Mouse (Mus musculus) megakaryocyte progenitor cell, adult 5-6 weeks (primary cell): ENCODE results near the gene Hpn. TPM values are rescaled to one million over a fixed set of nuclear protein-coding genes. Genes with fewer than 3 reads are reported as not detected.
A peak's percentile ranks its signal among the peaks of the same experiment; 100 is the strongest.

ENCODE experiments used
- ATAC-seq: replicated peaks from 2 replicates; pipeline ENCODE4 v1.8.0; 2016; ENCODE audit warnings: mild to moderate bottlenecking, moderate TSS enrichment, inconsistent platforms; ENCODE audit not compliant: poor library complexity
- total RNA-seq, 2 experiments: library from RNA; stranded (forward) in 1 of 2; stranded (reverse) in 1 of 2; fragments of 157-497, 149-512 nt in 1 of 2; fragments of 200-1000 nt in 1 of 2; gene quantifications; 2 replicates each; pipeline versions ENCODE4 v1.2.3 to v1.2.4; 2015 to 2017

The Hpn gene
- total RNA-seq, 2 experiments from 2014 or later = 1.1 to 8.7 TPM

- ATAC-seq = no peak
These were observed 1.3 kb downstream of the Hpn start for GRCm38 (mm10) chr7:31113800-31114199.

- no peak for ATAC-seq
These were observed 3.1 kb downstream of the Hpn start for GRCm38 (mm10) chr7:31112036-31112435.

GRCm38 (mm10) chr7:31110861-31111385 is 4.2 kb downstream of the Hpn start:
- ATAC-seq = peak; percentile 64

- ATAC-seq = no peak
These were observed 5.3 kb downstream of the Hpn start for GRCm38 (mm10) chr7:31109796-31110195.

- peak; percentile 16; the same call in 1 of the 2 replicates for ATAC-seq
These were observed 6.0 kb downstream of the Hpn start for GRCm38 (mm10) chr7:31109091-31109490.

- no peak for ATAC-seq
These were observed 7.3 kb downstream of the Hpn start for GRCm38 (mm10) chr7:31107781-31108180.

GRCm38 (mm10) chr7:31106166-31106565 is 8.9 kb downstream of the Hpn start:
- ATAC-seq = no peak

GRCm38 (mm10) chr7:31105061-31105768 is 9.9 kb downstream of the Hpn start:
- peak; percentile 38 for ATAC-seq

- no peak for ATAC-seq
These were observed 14.3 kb downstream of the Hpn start for GRCm38 (mm10) chr7:31100786-31101185.

- ATAC-seq = no peak
These were observed 15.5 kb downstream of the Hpn start for GRCm38 (mm10) chr7:31099612-31099982.

- no peak for ATAC-seq
These were observed 16.1 kb downstream of the Hpn start for GRCm38 (mm10) chr7:31098697-31099611.

GRCm38 (mm10) chr7:31097583-31098248 is 17.4 kb downstream of the Hpn start:
- ATAC-seq = peak; percentile 90

- peak; percentile 15; the same call in 1 of the 2 replicates for ATAC-seq
These were observed 18.1 kb downstream of the Hpn start for GRCm38 (mm10) chr7:31096892-31097564.

GRCm38 (mm10) chr7:31094774-31095501 is 20.2 kb downstream of the Hpn start:
- ATAC-seq = peak; percentile 18; the same call in 1 of the 2 replicates

GRCm38 (mm10) chr7:31089721-31090120 is 25.4 kb downstream of the Hpn start:
- peak; percentile 87 for ATAC-seq

- ATAC-seq = no peak
These were observed 26.9 kb downstream of the Hpn start for GRCm38 (mm10) chr7:31088206-31088605.

GRCm38 (mm10) chr7:31087262-31087661 is 27.8 kb downstream of the Hpn start:
- no peak for ATAC-seq

- ATAC-seq = no peak
These were observed 28.8 kb downstream of the Hpn start for GRCm38 (mm10) chr7:31086175-31086755.

- ATAC-seq = no peak
These were observed 29.9 kb downstream of the Hpn start for GRCm38 (mm10) chr7:31085171-31085570.
